Mouse (Mus musculus) sigmoid colon, adult 10 weeks (tissue): ENCODE measurements around the gene Rnf183. TPM values are rescaled to one million over a fixed set of nuclear protein-coding genes. Genes with fewer than 3 reads are reported as not detected.

ENCODE experiments used
- polyA plus RNA-seq: library from polyadenylated mRNA; stranded (reverse); fragments of 350-450 nt; fragmentation: Illumina TruSeq; extraction: RNeasy Lipid Tissue Mini Kit (QIAGEN cat#74804); gene quantifications from one replicate; pipeline ENCODE4 v1.2.3, GENCODE M21; 2014; ENCODE audit warnings: low read depth, low replicate concordance

Rnf183 gene
- not detected for polyA plus RNA-seq

GRCm38 (mm10) chr4:62435081-62435480, at the start of gene Rnf183:
Gene Rnf183 (minus strand): TSS chr4:62435252.

GRCm38 (mm10) chr4:62479937-62480708, 45.1 kb upstream of the Rnf183 start, which contains the start of gene Bspry:
Gene Bspry (plus strand): TSS chr4:62480053.

GRCm38 (mm10) chr4:62470598-62471051, 35.6 kb upstream of the Rnf183 start, which contains the start of gene Wdr31:
Gene Wdr31 (minus strand): TSS chr4:62470896.

GRCm38 (mm10) chr4:62408601-62409282, 26.3 kb downstream of the Rnf183 start, which contains the start of the genes Cdc26 and Prpf4:
Gene Cdc26 (minus strand): TSS chr4:62408642.
Gene Prpf4 (plus strand): TSS chr4:62408797.

Other genes with a start within 250 kb of the Rnf183 start
- gene Zfp37, start 204.2 kb downstream of the Rnf183 start, polyA plus RNA-seq, result 43.4 TPM
- 8.1 TPM for gene Slc31a2, start 172.7 kb downstream of the Rnf183 start, polyA plus RNA-seq
- gene Fkbp15, start 74.7 kb downstream of the Rnf183 start, polyA plus RNA-seq, result 19.7 TPM
- 274 TPM for gene Slc31a1, start 74.5 kb downstream of the Rnf183 start, polyA plus RNA-seq
- gene Cdc26, start 26.6 kb downstream of the Rnf183 start, polyA plus RNA-seq, result 59.5 TPM
- 8.2 TPM for gene Prpf4, start 26.5 kb downstream of the Rnf183 start, polyA plus RNA-seq
- gene Wdr31, start 35.6 kb upstream of the Rnf183 start, polyA plus RNA-seq, result 1.4 TPM
- 17.8 TPM for gene Bspry, start 44.8 kb upstream of the Rnf183 start, polyA plus RNA-seq
- not detected for gene Hdhd3, start 68.2 kb upstream of the Rnf183 start, polyA plus RNA-seq
- gene Alad, start 84.7 kb upstream of the Rnf183 start, polyA plus RNA-seq, result 0.88 TPM
- gene Pole3, start 89.8 kb upstream of the Rnf183 start, polyA plus RNA-seq, result 29.6 TPM
- 0.32 TPM for gene 4933430I17Rik, start 90.1 kb upstream of the Rnf183 start, polyA plus RNA-seq
- 4.2 TPM for gene Rgs3, start 124.6 kb upstream of the Rnf183 start, polyA plus RNA-seq